Mouse (Mus musculus) heart, embryonic 12.5 days (tissue): ENCODE results near the gene Elk1. TPM values are rescaled to one million over a fixed set of nuclear protein-coding genes. Genes with fewer than 3 reads are reported as not detected.

Experiments
- ATAC-seq: fragments of 200-750 bp; cut with Nextera tagmentation; 2 replicates; pipeline ENCODE4 v1.8.0; 2017; ENCODE audit warnings: moderate TSS enrichment, moderate library complexity; ENCODE audit not compliant: insufficient number of reproducible peaks, low FRiP score
- H3K27ac ChIP-seq: fragments of 300-500 bp; sonication (generic); 2 replicates; pipeline ENCODE4 v1.5.1; 2016; ENCODE audit warnings: mild to moderate bottlenecking, moderate library complexity; ENCODE audit not compliant: poor library complexity, severe bottlenecking
- H3K27me3 ChIP-seq: fragments of 300-500 bp; sonication (generic); replicated peaks from 2 replicates; pipeline ENCODE4 v1.6.1; 2016; ENCODE audit warnings: mild to moderate bottlenecking, moderate library complexity
- H3K36me3 ChIP-seq: fragments of 300-500 bp; sonication (generic); 2 replicates; pipeline ENCODE4 v1.6.1; 2016; ENCODE audit warnings: mild to moderate bottlenecking, moderate library complexity
- H3K4me1 ChIP-seq: fragments of 300-500 bp; sonication (generic); replicated peaks from 2 replicates; pipeline ENCODE4 v1.6.1; 2016; ENCODE audit warnings: mild to moderate bottlenecking
- H3K4me2 ChIP-seq: fragments of 300-500 bp; sonication (generic); 2 replicates; pipeline ENCODE4 v1.6.1; 2016; ENCODE audit warnings: mild to moderate bottlenecking, moderate library complexity
- H3K4me3 ChIP-seq: fragments of 300-500 bp; sonication (generic); 2 replicates; pipeline ENCODE4 v1.5.1; 2016; ENCODE audit warnings: mild to moderate bottlenecking
- H3K9ac ChIP-seq: fragments of 300-500 bp; sonication (generic); 2 replicates; pipeline ENCODE4 v1.6.1; 2016; ENCODE audit warnings: mild to moderate bottlenecking, moderate library complexity
- H3K9me3 ChIP-seq: fragments of 300-500 bp; sonication (generic); replicated peaks from 2 replicates; pipeline ENCODE4 v1.6.1; 2016; ENCODE audit warnings: mild to moderate bottlenecking, moderate library complexity
- WGBS: fragments of 180-500 bp; shearing (Covaris S2); methylation state at CpG from one replicate; pipeline ENCODE4 v1.1.7; 2016; 5-methylcytosine and 5-hydroxymethylcytosine counted together
- polyA plus RNA-seq: library from polyadenylated mRNA; unstranded; fragments of >200 nt; fragmentation: Nextera tagmentation; extraction: Ambion mirVana; gene quantifications from 2 replicates; pipeline ENCODE4 v1.2.1, GENCODE M21; 2016

The Elk1 gene
- polyA plus RNA-seq: 13.0 and 14.6 TPM in 2 replicates

GRCm38 (mm10) chrX:20950191-20950880 is at the start of gene Elk1:
Elk1 (minus strand) TSS chrX:20950608.
- Histone ChIP-seq H3K27me3 (no peaks in the 10 kb centered on the region), H3K9ac (peak within 1 kb of the TSS; percentile 72), H3K4me1 (no peaks in the 10 kb centered on the region), H3K36me3 (no peaks in the 10 kb centered on the region), H3K9me3 (no peaks in the 10 kb centered on the region), H3K4me3 (peak within 1 kb of the TSS; percentile 63), H3K4me2 (peak within 1 kb of the TSS; percentile 69), H3K27ac (peak within 1 kb of the TSS; percentile 36; the same call in 1 of the 2 replicates)
- ATAC-seq: peak; percentile 96
- 8% methylated on average over 30 of the region's 30 CpGs for WGBS

GRCm38 (mm10) chrX:20980901-20981300 is 30.5 kb upstream of the Elk1 start:
- Histone ChIP-seq H3K4me1 (no peaks in the 10 kb centered on the region), H3K27me3 (no peaks in the 10 kb centered on the region), H3K27ac (no peak overlapping the region), H3K4me3 (no peak overlapping the region), H3K9ac (no peak overlapping the region), H3K4me2 (no peak overlapping the region), H3K36me3 (peaks cover 10% of the 10 kb centered on the region; the same call in 1 of the 2 replicates), H3K9me3 (no peaks in the 10 kb centered on the region)
- ATAC-seq: no peak
- 52% methylated on average over 1 of the region's 1 CpGs for WGBS

GRCm38 (mm10) chrX:20961477-20962378 is 11.3 kb upstream of the Elk1 start, which contains the start of gene Uxt:
Uxt (minus strand) TSS chrX:20962017.
- Histone ChIP-seq H3K4me3 (peak within 1 kb of the TSS; percentile 61), H3K9ac (peak within 1 kb of the TSS; percentile 62), H3K27ac (peak within 1 kb of the TSS; percentile 84), H3K36me3 (peaks cover 10% of the 10 kb centered on the region; the same call in 1 of the 2 replicates), H3K27me3 (no peaks in the 10 kb centered on the region), H3K4me2 (peak within 1 kb of the TSS; percentile 60), H3K9me3 (no peaks in the 10 kb centered on the region), H3K4me1 (no peaks in the 10 kb centered on the region)
- WGBS: 16% methylated on average over 57 of the region's 57 CpGs
- peak; percentile 96 for ATAC-seq

GRCm38 (mm10) chrX:20946055-20946454 is 4.4 kb downstream of the Elk1 start:
- Histone ChIP-seq H3K27ac (no peak overlapping the region), H3K4me3 (no peak overlapping the region), H3K4me2 (no peak overlapping the region), H3K9me3 (no peaks in the 10 kb centered on the region), H3K27me3 (no peaks in the 10 kb centered on the region), H3K9ac (no peak overlapping the region), H3K4me1 (no peaks in the 10 kb centered on the region), H3K36me3 (no peaks in the 10 kb centered on the region)
- ATAC-seq: no peak
- 9% methylated on average over 4 of the region's 4 CpGs for WGBS

GRCm38 (mm10) chrX:20931963-20932362 is 18.4 kb downstream of the Elk1 start:
- no peaks in the 10 kb centered on the region for H3K4me1 ChIP-seq
- no peaks in the 10 kb centered on the region for H3K27me3 ChIP-seq
- no peak overlapping the region for H3K27ac ChIP-seq
- H3K4me3 ChIP-seq: no peak overlapping the region
- no peak overlapping the region for H3K4me2 ChIP-seq
- no peak for ATAC-seq
- peaks cover 42% of the 10 kb centered on the region for H3K36me3 ChIP-seq
- 90% methylated on average over 1 of the region's 1 CpGs for WGBS
- H3K9me3 ChIP-seq: no peaks in the 10 kb centered on the region
- no peak overlapping the region for H3K9ac ChIP-seq

GRCm38 (mm10) chrX:20931364-20931763 is 19.0 kb downstream of the Elk1 start, which contains the start of gene Cfp:
Cfp (minus strand) TSS chrX:20931555.
- Histone ChIP-seq H3K9ac (no peak within 1 kb of the TSS), H3K9me3 (no peaks in the 10 kb centered on the region), H3K36me3 (peaks cover 42% of the 10 kb centered on the region), H3K27ac (no peak within 1 kb of the TSS), H3K27me3 (no peaks in the 10 kb centered on the region), H3K4me2 (no peak within 1 kb of the TSS), H3K4me1 (no peaks in the 10 kb centered on the region), H3K4me3 (no peak within 1 kb of the TSS)
- no peak for ATAC-seq
- 80% methylated on average over 1 of the region's 1 CpGs for WGBS

- no peaks in the 10 kb centered on the region for H3K4me1 ChIP-seq
- H3K4me3 ChIP-seq: no peak overlapping the region
- no peak for ATAC-seq
- WGBS: 78% methylated on average over 1 of the region's 1 CpGs
- no peaks in the 10 kb centered on the region for H3K9me3 ChIP-seq
- H3K36me3 ChIP-seq: peaks cover 30% of the 10 kb centered on the region
- no peak overlapping the region for H3K4me2 ChIP-seq
- H3K27me3 ChIP-seq: no peaks in the 10 kb centered on the region
- no peak overlapping the region for H3K9ac ChIP-seq
- no peak overlapping the region for H3K27ac ChIP-seq
Measured at GRCm38 (mm10) chrX:20929859-20930258, 20.5 kb downstream of the Elk1 start.

GRCm38 (mm10) chrX:20924976-20925375 is 25.4 kb downstream of the Elk1 start:
- no peak overlapping the region for H3K9ac ChIP-seq
- no peak for ATAC-seq
- no peaks in the 10 kb centered on the region for H3K4me1 ChIP-seq
- peaks cover 30% of the 10 kb centered on the region for H3K36me3 ChIP-seq
- no peak overlapping the region for H3K4me3 ChIP-seq
- H3K9me3 ChIP-seq: no peaks in the 10 kb centered on the region
- H3K27ac ChIP-seq: no peak overlapping the region
- no peak overlapping the region for H3K4me2 ChIP-seq
- 0 out of 2 replicates have a peak, but pooled peaks cover under 1% of the 10 kb centered on the region for H3K27me3 ChIP-seq

GRCm38 (mm10) chrX:20923506-20923905 is 26.9 kb downstream of the Elk1 start:
- H3K4me2 ChIP-seq: no peak overlapping the region
- H3K9ac ChIP-seq: no peak overlapping the region
- H3K4me3 ChIP-seq: no peak overlapping the region
- peaks cover 11% of the 10 kb centered on the region; the same call in 1 of the 2 replicates for H3K27me3 ChIP-seq
- no peak overlapping the region for H3K27ac ChIP-seq
- ATAC-seq: no peak
- H3K9me3 ChIP-seq: no peaks in the 10 kb centered on the region
- 50% methylated on average over 1 of the region's 1 CpGs for WGBS
- no peaks in the 10 kb centered on the region for H3K4me1 ChIP-seq
- H3K36me3 ChIP-seq: peaks cover 23% of the 10 kb centered on the region

GRCm38 (mm10) chrX:20921366-20921765 is 29.0 kb downstream of the Elk1 start:
- Histone ChIP-seq H3K27ac (no peak overlapping the region), H3K4me1 (no peaks in the 10 kb centered on the region), H3K4me3 (peak overlapping the region; percentile 42; the same call in 1 of the 2 replicates), H3K4me2 (peak overlapping the region; percentile 71), H3K9ac (no peak overlapping the region), H3K9me3 (no peaks in the 10 kb centered on the region), H3K36me3 (peaks cover 2% of the 10 kb centered on the region; the same call in 1 of the 2 replicates), H3K27me3 (peaks cover 11% of the 10 kb centered on the region; the same call in 1 of the 2 replicates)
- WGBS: 30% methylated on average over 5 of the region's 5 CpGs
- ATAC-seq: no peak

- Histone ChIP-seq H3K4me1 (no peaks in the 10 kb centered on the region), H3K27ac (no peak within 1 kb of the TSS), H3K9me3 (no peaks in the 10 kb centered on the region), H3K27me3 (peaks cover 11% of the 10 kb centered on the region; the same call in 1 of the 2 replicates), H3K4me3 (peak within 1 kb of the TSS; percentile 42), H3K4me2 (peak within 1 kb of the TSS; percentile 71), H3K9ac (no peak within 1 kb of the TSS), H3K36me3 (peaks cover 2% of the 10 kb centered on the region; the same call in 1 of the 2 replicates)
- 9% methylated on average over 42 of the region's 44 CpGs for WGBS
- peak; percentile 91 for ATAC-seq
Measured at GRCm38 (mm10) chrX:20920844-20921364, 29.5 kb downstream of the Elk1 start, which contains the start of gene Syn1. Syn1 (minus strand) TSS chrX:20921004.
